Mouse (Mus musculus): Measurements from ENCODE around the gene 4930402H24Rik. TPM values are rescaled to one million over a fixed set of nuclear protein-coding genes. Genes with fewer than 3 reads are reported as not detected.

4930402H24Rik gene
- total RNA-seq (2021): 10 to 100 TPM; 30.1 to 32.7 TPM
- long read RNA-seq, experiment 1, full-length matches to known transcripts: 2 of 9 reads
- long read RNA-seq, experiment 1, partial matches to known transcripts: 2 of 9 reads
- long read RNA-seq, experiment 1, other reads (novel, unspliced or antisense): 5 of 9 reads
- long read RNA-seq, experiment 2, partial matches to known transcripts: 4 of 9 reads
- long read RNA-seq, experiment 2, other reads (novel, unspliced or antisense): 4 of 9 reads

DNA sequence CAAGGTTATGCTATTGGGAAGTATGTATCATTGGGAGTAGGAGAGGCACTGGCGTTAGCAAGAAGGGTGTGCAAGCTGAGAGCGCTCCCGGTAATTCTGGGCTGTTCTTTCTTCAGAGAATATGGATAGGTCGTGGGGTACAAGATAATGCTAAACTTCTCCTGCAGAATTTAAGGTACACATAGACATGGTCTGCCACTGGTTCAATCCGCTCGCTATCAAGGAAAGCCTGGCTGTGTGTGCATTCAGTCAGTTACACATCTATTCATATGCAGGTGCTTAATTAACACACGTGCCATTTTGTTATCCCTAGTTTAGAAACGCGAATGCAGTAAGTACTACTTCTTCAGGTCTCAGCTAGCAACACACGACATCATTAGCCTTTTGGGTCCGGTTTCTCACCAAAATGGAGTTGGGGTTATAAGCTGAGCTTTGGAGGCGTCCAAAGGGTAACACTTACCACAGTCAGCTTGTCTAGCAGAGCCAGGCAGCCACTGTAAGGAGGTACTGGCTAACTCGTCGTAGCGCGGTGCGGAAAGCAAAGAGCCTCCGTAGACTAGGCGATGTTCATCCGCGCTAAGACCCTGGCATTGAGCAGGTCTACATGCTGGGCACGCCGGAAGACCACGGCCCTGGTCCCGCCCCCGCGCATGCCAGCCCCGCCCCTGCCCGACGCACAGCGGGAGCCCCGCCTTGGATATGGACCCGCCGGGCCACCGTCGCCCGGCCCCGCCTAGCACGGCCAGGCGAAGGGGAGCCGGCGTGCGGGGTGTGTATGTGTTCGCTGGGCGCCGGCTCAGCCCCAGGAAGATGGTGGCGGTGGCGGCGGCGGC, at the start of gene 4930402H24Rik, which contains the start of gene Atrn:
4930402H24Rik (minus strand) TSS at position 656 of the 833 bp plus-strand sequence.
Atrn (plus strand) TSS at position 745 of the 833 bp plus-strand sequence.
- peak; percentile 89 to 90 for DNase-seq (ENCODE audit: low spot score in 2 of 2)

DNA sequence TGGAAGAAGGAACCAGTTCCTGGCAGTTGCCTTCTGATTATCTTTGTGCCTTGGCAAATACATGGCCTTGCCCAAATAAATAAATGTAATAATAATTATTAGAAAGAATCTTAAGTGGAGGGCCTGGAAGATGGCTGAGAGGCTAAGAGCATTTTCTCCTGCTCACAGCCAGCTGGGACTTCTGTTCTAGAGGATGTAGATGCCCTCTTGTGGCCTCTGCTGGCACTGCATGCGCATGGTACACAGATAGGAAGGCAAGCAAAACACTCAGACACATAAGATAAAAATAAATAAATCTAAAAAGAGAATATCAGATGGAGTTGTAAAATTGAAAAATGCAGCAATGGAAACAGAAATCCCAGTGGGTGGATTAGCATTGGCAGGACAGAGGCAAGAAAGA, 44.3 kb upstream of the 4930402H24Rik start:
- peak; percentile 60 to 78 for DNase-seq (ENCODE audit: low spot score in 2 of 2)

DNA sequence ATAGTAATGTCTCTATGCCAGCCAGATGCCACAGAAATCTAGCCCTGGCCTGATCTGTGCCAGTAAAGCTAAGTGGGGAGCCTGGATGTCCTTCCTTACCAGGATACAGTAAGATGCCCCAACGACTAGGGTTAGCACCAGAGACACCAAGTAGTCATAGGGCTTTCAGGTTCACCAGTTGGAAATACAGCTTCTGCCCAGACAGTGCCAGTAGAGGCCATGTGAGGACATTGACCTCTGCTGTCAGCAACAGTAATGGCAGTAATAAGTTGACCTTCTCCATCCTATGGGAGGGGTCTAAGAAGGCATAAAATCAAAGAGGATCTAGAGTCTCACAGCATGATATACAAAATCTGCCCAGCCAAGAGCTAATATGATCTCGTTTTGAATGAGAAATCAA, 43.6 kb upstream of the 4930402H24Rik start:
- DNase-seq (ENCODE audit: low spot score in 2 of 2): no peak

DNA sequence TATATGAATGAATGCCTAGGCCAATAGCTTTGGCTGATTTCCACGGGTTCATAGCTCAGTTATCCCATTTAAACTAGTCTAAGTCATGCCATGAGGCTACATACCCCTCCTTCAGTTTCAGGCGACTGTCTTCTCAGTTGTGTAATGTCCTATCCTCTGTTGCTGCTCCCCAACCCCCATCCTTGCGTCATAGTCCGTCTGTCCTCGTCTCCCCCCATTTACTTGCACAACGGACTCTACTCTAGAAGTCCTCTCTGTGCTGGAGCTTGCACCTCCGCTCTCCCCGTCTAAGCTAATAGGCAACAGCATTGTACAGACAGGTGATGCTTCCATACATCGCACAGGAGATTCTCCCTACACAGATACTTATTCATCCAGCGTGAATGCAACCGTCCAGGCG, 26.7 kb upstream of the 4930402H24Rik start:
- no peak for DNase-seq (ENCODE audit: low spot score in 2 of 2)

DNA sequence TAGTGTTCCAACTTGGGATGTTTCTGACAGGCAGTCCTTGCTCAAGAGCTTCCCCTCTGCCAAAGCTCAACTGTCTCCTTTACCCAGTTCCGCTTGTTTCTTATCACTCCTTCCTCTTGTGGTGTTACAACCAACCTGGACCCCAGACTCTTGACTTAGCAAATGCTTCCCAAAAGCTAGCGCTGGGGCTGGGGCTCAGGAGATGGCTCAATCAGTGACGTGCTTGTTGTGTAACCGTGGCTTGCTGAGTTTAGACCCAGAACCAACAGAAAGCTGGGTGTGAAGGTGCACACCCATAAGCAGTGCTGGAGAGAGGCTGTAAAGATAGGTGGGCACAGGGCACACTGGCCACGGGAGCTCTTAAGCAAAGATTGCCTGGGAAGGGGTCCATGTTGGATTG, 23.8 kb upstream of the 4930402H24Rik start:
- no peak for DNase-seq (ENCODE audit: low spot score in 2 of 2)

DNA sequence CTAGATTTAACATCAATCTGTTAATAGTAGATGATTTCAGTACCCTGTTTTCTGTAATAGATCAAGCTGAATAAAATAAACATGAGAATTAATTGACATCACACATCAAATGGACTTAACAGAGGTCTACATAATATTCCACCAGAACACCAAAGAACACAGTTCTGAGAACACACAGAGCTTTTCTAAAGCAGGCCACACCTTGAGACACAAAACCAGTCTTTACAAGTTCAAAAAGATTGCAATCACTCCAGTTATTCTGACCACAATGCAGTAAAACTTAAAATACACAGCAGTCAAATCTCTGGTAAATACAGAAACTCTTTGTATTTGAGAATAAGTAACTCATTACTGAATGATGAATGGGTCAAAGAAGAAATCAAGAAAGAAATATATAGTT, 22.3 kb upstream of the 4930402H24Rik start:
- no peak for DNase-seq (ENCODE audit: low spot score in 2 of 2)

DNA sequence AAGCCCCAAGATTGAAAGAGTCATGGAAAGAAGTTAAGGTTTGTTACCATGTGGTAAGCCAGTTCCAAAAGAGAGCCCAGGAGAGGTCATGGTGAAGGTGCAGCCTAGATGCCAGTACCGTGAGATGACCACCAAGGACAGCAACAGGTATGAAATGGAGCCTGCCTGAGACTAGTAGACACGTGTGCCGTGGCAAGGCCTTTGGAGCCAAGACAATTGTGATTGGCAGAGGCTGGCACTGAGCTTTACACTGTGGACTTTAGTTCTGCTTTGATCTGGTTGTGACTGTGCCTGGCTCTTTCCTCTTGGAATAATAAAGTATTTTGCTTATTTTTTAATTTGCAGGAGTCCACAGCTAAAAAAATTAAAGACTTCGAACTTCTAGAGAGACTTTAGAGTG, 21.8 kb upstream of the 4930402H24Rik start:
- DNase-seq (ENCODE audit: low spot score in 2 of 2): no peak

DNA sequence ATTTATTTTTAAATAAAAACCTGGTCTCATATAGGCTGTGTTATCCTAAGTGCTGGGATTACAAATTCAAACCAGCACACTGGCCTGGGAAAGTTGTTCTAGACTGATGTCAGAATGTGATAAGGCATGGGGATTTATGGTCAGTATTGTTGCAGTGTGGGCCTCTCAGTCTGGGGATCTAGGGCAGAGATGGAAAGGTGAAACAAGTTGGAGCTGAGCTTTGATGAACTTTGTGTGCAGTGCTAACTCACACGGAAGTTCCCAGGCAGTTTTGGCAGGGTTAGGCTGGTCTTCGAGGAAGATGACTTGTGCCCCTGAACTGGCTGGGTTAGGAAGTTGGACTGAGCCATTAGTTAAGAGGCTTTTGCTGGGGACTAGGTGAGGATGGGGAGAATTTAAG, 18.7 kb upstream of the 4930402H24Rik start:
- DNase-seq (ENCODE audit: low spot score in 2 of 2): no peak

DNA sequence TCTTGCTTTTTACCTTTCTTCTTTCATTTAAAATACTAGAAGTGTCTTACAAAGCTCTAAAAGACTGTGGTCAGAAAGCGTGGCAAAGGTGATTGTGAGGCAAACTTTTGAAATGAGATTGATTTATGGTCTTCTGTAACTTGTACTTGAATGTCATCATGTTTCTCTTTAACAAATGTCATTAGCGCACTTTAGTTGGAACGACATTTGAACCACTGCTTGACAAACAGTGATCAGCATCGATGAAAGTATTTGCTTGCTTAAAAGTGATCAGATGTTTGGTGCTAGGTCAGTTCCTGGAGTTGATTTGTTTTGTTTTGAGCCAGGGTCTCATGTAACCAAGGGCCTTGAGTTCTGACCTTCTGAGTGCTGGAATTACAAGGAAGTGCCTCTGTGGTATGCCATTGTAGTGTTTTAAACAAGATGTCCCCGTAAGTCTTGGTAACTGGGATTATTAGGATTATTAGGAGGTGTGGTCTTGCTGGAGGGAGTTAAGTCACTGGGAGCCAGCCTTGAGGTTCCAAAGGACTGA, 12.9 kb upstream of the 4930402H24Rik start:
- DNase-seq (ENCODE audit: low spot score in 2 of 2): no peak

DNA sequence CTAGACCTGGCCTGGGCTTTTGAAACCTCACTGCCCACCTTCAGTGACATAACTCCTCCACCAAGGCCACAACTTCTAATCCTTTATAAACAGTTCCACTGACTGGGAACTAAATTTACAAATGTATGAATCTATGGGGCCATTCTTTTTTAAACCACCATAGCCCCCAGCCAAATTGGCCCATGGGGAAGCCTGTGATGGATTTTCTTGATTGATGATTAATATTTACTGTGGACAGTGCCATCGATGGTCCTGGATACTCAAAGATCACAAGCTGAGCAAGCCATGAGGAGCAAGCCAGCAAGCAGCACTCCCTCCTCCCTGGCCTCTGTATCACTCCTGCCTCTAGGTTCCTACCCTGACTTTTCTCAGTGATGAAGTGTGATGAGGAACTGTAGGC, 11.5 kb upstream of the 4930402H24Rik start:
- no peak for DNase-seq (ENCODE audit: low spot score in 2 of 2)

DNA sequence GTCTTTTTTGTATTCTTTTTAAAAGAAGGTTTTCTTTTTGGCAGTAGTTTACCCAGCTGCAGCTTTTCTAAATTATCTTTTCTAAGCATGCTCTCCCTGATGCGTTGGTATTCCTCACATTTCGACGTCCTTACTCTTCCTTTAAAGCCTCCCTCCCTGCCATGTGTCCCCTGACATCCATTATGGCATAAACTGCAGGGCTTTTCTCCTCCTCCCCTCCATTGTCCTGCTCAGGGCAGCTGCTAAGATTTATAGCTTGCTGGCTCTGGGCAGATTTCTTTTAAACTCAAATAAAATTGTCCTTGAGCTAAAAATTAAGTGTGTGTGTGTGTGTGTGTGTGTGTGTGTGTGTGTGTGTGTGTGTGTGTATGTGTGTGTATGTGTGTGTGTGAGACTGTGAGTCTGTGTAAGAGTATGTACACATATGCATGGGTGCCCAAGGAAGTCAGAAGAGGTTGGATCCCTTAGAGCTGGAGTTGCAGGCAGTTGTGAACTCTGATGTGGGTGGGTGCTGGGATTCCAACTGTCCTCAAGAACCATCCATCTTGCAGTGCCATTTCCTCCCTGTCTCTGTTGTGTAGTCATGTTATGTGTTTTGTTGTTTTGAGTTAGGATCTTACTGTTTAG, 10.4 kb upstream of the 4930402H24Rik start:
- no peak for DNase-seq (ENCODE audit: low spot score in 2 of 2)

DNA sequence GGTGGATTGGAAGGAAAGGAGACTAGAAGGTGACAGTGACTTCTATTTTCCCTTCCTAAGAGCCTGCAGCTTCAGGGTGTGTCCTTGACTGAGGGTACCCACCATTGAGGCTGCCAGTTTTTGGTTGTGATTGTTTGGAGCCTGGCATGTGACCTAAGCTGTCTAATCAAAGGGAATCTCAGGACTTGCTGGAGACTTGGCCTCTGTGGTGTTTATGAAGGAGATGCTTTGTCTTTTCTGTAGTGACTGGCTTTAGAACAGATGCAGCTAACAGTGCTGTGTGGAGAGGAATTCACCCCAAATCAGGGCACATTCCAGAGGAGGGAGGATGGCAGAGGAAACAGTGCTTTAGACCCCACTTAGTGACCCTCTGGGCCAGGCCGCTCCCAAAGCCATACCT, 8.7 kb upstream of the 4930402H24Rik start:
- no peak for DNase-seq (ENCODE audit: low spot score in 2 of 2)

DNA sequence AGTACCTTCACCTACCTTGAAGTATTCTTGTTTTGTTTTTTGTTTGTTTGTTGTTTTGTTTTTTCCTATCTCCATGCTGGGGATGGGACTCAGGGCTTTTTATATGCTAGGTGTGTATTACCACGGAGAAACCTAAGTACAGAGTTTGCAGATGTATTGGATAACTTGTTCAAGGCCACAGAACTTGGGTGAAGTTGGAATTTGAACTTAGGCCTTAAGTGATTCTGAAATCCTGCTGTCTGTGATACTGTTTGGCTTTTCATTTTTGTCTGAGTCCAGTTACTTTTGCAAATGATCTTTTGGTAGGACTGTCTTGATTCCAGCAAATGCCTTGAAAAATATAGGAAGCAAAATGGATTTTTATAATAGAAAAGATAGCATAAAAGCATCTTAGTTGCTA, 5.5 kb upstream of the 4930402H24Rik start:
- no peak for DNase-seq (ENCODE audit: low spot score in 2 of 2)

DNA sequence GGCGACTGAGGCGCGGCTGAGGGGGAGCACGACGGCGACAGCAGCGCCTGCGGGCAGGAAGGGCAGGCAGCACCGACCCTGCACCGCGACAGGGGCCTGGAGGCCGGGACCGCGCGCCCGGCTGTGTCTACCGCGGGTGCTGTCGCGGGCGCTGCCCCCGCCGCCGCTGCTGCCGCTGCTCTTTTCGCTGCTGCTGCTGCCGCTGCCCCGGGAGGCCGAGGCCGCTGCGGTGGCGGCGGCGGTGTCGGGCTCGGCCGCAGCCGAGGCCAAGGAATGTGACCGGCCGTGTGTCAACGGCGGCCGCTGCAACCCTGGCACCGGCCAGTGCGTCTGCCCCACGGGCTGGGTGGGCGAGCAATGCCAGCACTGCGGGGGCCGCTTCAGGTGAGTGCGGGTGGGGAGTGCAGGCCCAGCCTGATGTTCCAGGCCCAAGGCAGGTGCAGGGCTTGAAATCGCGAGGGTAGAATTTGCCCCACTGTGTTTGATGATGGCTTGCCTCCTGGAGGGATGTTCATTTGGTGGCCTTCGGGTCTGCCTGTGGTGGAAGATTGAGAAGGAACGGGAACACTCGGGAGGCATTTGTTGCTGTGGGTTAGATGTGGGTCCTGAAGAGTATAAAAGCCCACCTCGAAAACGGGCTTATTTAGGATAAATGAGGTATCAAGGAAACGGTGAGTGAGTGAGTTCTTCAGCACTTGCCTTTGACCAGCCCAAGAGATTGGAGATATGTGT, 544 bp upstream of the 4930402H24Rik start:
- peak in 1 of 2 experiments; percentile 9 for DNase-seq (ENCODE audit: low spot score in 2 of 2)

DNA sequence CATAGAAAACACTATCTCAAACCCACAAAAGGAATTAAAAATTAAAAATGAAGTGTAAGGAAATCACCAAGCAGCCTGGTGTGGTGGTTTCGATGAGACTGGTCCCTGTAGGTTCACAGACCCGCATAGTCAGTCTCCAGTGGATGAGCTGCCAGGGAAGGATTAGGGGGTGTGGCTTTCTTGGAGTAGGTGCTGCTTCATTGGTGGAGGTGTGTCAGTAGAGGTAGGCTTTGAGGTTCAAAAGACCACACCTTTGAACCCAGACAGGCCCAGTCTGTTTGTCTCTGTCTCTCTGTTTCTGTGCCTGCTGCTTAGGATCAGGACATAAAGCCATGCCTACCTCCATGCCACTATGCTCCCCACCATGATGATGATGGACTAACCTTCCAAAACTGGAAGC, 7.4 kb downstream of the 4930402H24Rik start:
- DNase-seq (ENCODE audit: low spot score in 2 of 2): no peak

DNA sequence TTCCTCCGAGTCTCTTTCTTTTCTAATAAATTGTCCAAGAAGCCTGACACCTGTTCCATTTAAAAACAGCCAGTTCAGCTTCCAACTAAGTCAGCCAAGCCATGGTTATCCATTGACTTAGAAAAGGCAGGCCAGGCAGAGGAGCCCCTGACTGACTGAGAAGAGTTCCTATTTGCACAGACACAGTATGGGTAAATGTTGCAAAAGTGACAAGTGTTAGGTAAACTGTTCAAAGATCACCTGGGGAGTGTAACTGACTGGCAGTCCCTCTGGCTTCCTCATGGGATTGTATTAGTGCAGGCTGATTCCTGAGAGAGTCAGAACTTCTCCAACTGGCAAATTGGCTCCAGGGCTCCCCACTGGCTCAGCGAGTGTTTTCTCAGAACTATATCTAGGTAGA, 8.3 kb downstream of the 4930402H24Rik start:
- DNase-seq (ENCODE audit: low spot score in 2 of 2): no peak

DNA sequence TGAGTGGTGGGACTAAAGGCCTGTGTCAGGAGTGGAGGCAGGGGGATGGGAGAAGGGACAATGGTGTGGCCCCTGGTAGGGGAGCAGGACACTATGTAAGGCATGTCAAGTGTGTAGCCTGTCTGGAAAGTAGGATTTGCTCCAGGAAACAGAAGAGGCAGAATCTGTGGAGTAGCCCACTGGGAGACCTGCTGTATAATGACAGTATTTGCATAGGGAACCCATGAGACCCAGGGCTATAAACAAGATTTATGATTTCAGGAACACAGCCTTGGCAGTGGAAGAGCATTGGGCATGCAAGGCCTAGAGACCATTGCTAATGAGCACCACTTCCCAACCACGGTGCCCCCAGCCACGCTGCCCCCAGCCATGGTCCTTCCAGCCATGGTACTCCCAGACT, 9.3 kb downstream of the 4930402H24Rik start:
- no peak for DNase-seq (ENCODE audit: low spot score in 2 of 2)

DNA sequence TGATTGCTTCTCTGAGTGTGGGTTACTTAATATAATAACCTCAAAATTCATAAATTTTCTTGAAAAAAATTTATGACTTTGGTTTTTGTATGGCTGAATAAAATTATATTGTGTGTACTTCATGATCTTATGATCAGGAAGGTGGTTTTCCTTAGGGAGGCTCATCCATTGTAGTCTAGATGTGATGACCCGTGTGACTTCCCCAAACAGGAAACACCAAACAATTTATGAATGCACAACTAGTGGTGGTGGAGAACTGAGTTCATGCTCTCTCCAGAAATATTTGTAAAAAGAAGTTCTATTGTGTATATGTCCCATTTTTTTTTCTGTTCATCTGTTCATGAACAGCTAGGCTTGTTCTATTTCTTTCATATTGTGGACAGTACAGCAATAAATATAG, 18.8 kb downstream of the 4930402H24Rik start:
- DNase-seq (ENCODE audit: low spot score in 2 of 2): no peak

DNA sequence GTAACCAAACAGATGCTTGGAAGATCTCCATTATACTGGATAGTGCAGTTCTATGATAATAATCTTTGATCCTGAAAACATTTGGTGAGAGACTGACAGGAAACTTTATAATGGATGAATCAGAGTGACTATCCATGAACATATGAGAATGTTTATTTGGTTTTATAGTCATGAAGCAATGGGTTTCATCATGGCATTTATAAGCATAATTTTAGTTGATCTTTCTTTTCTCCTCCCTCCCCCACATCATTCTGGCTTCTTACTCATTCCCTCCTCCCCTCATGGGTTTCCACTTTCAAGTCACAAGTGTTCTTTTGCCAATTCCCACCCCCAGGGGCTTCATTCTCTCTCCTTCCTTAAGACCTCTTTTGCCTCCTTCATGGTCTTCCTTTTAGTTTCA, 19.2 kb downstream of the 4930402H24Rik start:
- no peak for DNase-seq (ENCODE audit: low spot score in 2 of 2)

DNA sequence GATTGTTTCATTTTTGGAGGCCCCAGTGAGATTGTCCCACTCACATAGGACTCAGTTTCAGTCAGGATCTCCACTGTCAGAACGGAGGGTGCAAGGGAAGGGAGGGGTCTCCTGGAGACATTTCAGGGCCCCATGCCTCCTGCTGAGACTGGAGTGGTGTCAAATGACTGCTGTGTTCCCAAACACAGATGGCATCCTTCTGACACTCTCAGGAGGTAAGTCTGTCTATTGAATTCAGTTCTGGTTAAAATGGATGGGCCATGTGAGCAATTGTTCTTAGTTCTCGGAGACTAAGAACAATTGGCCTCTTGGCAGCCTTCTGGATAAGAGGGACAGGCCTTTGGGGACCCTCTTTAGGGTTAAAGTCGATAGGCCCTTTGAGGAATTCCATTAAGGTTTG, 28.8 kb downstream of the 4930402H24Rik start:
- no peak for DNase-seq (ENCODE audit: low spot score in 2 of 2)

DNA sequence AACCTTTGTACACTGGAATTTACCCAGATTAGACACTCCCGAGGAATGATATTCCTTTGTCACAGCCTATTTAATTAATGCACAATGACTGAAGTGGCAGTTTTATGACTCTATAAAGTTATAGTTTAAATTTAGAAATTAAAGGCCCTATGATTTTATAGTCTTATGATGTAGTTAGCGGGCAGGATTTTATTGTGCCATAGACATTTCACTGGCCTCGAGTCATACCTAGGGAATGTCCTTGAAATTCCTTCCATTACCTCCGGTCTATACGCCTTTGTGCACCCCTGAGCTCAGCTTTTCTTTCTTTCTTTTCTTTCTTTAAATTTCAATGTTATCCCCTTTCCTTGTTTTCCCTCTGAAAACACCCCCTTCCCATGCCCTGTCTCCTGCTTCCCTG, 35.3 kb downstream of the 4930402H24Rik start:
- DNase-seq (ENCODE audit: low spot score in 2 of 2): no peak

Measured in adrenal gland, postnatal 4 days (tissue).